Mouse (Mus musculus) testis, adult 2 months (tissue): ENCODE measurements at regions not wholly inside any gene's neighbourhood (a gene's known extent, or its start where the extent isn't known, plus 50 kb on each side); places are given as distances from the start of the nearest gene placed in this dataset.

Experiments
- H3K27ac ChIP-seq: fragments of 200-500 bp; 2 replicates; pipeline ENCODE4 v1.5.1; 2012; ENCODE audit warnings: low read depth, low read length; ENCODE audit not compliant: control insufficient read depth, insufficient read depth
- H3K27me3 ChIP-seq: fragments of 200-500 bp; 2 replicates; pipeline ENCODE4 v1.6.1; 2012; ENCODE audit warnings: mild to moderate bottlenecking, low read length, moderate library complexity; ENCODE audit not compliant: control insufficient read depth, insufficient read depth
- H3K36me3 ChIP-seq: fragments of 200-500 bp; 2 replicates; pipeline ENCODE4 v1.6.1; 2012; ENCODE audit warnings: mild to moderate bottlenecking, low read length; ENCODE audit not compliant: control insufficient read depth, insufficient read depth
- H3K4me1 ChIP-seq: fragments of 200-500 bp; 2 replicates; pipeline ENCODE4 v1.6.1; 2012; ENCODE audit warnings: low read length; ENCODE audit not compliant: control insufficient read depth, insufficient read depth
- H3K4me3 ChIP-seq: fragments of 200-500 bp; 2 replicates; pipeline ENCODE4 v1.5.1; 2012; ENCODE audit warnings: low read depth, mild to moderate bottlenecking, low read length, moderate library complexity, mixed read lengths; ENCODE audit not compliant: control insufficient read depth
- CTCF ChIP-seq: fragments of 200-500 bp; IDR thresholded peaks from 2 replicates; pipeline ENCODE4 v1.5.1; 2012; ENCODE audit warnings: low read depth, mild to moderate bottlenecking, inconsistent platforms, low read length, moderate library complexity; ENCODE audit not compliant: control insufficient read depth, insufficient read depth, insufficient replicate concordance
- POLR2A ChIP-seq: fragments of 200-500 bp; IDR thresholded peaks from 2 replicates; pipeline ENCODE4 v1.6.1; 2012; ENCODE audit warnings: low read depth, mild to moderate bottlenecking, inconsistent platforms, low read length, moderate library complexity; ENCODE audit not compliant: control insufficient read depth

GRCm38 (mm10) chr6:147416592-147416991 lies 59.0 kb upstream of the Ccdc91 start:
- no peaks in the 10 kb centered on the region for H3K36me3 ChIP-seq
- no peak for TF ChIP-seq POLR2A
- TF ChIP-seq CTCF = no peak

DNA sequence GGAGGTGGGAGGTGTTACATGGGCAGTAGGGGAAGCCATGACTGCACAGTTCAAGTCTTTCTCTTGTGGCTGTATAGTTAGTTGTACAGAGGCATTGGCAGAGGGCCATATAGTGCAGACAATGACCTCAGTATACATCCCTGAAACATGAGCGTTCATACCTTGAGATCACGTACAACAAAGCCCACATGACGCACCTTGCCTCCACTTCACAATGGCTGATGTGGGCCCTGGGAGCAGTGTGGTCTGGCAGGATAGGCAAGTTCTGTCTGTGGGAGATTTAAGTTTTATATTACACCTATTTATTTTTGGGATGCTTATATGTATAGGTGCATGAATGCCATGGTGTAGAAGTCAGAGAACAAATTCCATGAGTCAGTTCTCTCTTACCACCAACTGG lies 61.9 kb upstream of the Ccdc91 start:
- Histone ChIP-seq H3K27ac (no peak overlapping the region), H3K4me3 (no peak overlapping the region), H3K4me1 (no peaks in the 10 kb centered on the region), H3K27me3 (no peaks in the 10 kb centered on the region), H3K36me3 (no peaks in the 10 kb centered on the region)
- TF ChIP-seq CTCF (no peak), POLR2A (no peak)

More at GRCm38 (mm10) chr6:147416592-147416991, 59.0 kb upstream of the Ccdc91 start:
- no peak overlapping the region for H3K4me3 ChIP-seq
- no peaks in the 10 kb centered on the region for H3K27me3 ChIP-seq
- H3K4me1 ChIP-seq = no peaks in the 10 kb centered on the region
- no peak overlapping the region for H3K27ac ChIP-seq

DNA sequence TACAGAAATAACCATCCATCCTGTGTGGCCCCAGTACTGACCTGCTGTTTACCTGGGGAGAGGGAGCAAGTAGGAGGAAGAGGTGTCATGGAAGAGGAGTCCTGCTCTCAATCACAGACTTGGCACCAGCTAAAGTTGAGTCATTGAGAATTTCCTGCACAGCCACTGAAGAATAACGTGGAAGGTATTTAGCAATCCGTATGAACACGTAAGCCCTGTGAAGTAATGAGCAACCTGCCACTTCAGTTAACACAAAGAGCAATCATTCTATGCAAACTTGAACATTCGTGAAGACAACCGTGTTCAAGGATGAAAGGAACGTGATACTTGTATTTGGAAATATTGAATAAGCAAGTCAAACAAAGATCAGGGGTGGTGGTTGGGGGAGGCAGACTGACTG lies 77.6 kb upstream of the Ccdc91 start:
- Histone ChIP-seq H3K27me3 (no peaks in the 10 kb centered on the region), H3K4me1 (no peaks in the 10 kb centered on the region), H3K36me3 (no peaks in the 10 kb centered on the region), H3K4me3 (no peak overlapping the region), H3K27ac (no peak overlapping the region)
- no peak for TF ChIP-seq POLR2A
- TF ChIP-seq CTCF = no peak

DNA sequence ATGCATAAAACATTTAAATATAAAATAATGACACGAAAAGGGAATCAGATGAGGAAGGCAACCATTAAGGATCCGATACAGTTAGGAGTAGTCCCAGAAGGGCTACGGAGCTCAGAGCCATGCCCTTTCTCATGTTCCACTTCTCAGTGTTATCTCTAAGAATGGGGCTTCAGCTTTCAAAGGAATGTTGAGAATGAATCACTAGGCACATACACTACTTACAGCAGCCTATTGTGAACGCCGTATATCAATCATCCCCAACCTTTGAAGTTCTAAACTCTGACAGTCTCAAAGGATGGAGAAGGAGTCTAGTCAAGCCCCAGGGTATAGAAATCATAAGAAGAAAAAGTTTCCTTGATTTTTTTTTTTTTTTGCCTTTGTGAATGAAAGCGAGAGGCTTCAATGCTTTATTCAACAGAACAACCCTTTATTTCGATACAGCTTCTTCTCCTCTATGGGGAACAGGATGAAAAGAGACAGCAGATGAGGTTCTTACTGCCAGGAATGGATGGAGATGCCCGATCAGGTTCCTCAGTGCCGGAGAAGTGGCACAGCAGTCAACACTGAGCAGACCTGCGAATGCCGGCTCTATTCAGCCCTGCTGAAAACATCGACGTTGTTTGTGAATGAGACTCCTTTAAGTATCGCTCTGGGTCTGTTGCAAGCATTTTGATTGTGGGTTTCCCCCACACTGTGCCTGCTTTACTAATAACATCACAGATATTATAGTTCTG lies 84.0 kb upstream of the Ccdc91 start:
- no peaks in the 10 kb centered on the region for H3K27me3 ChIP-seq
- H3K36me3 ChIP-seq = no peaks in the 10 kb centered on the region
- no peak overlapping the region for H3K27ac ChIP-seq
- no peaks in the 10 kb centered on the region for H3K4me1 ChIP-seq
- TF ChIP-seq CTCF (no peak), POLR2A (no peak)
- H3K4me3 ChIP-seq = no peak overlapping the region

- no peak overlapping the region for H3K4me3 ChIP-seq
- no peaks in the 10 kb centered on the region for H3K36me3 ChIP-seq
- H3K27me3 ChIP-seq = no peaks in the 10 kb centered on the region
- no peak overlapping the region for H3K27ac ChIP-seq
- no peak for TF ChIP-seq POLR2A
- no peak for TF ChIP-seq CTCF
- no peaks in the 10 kb centered on the region for H3K4me1 ChIP-seq
Measured at GRCm38 (mm10) chr6:147390499-147390898, 85.1 kb upstream of the Ccdc91 start.

DNA sequence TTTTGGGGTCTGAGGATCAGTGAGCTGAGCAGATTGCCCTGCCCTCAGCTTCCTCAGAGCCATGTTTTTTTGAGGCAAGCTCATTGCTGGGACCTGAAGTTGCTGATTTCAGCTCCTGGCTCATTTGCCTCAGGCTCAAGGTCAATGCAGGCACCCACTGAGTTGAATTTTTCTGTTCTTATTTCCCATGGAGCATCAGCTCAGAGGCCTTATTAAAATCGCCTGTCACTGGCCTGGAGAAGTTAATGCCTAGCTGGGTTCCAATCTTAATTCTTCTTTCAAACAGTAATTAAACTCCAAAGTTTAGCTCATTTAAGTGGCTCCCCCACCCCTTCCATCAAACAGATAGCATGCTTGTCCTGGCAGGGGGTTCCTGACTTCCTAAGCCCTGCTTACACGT lies 86.9 kb upstream of the Ccdc91 start:
- Histone ChIP-seq H3K27ac (no peak overlapping the region), H3K36me3 (no peaks in the 10 kb centered on the region), H3K27me3 (no peaks in the 10 kb centered on the region), H3K4me3 (peak overlapping the region; percentile 72; the same call in 1 of the 2 replicates), H3K4me1 (no peaks in the 10 kb centered on the region)
- TF ChIP-seq POLR2A (no peak), CTCF (no peak)

DNA sequence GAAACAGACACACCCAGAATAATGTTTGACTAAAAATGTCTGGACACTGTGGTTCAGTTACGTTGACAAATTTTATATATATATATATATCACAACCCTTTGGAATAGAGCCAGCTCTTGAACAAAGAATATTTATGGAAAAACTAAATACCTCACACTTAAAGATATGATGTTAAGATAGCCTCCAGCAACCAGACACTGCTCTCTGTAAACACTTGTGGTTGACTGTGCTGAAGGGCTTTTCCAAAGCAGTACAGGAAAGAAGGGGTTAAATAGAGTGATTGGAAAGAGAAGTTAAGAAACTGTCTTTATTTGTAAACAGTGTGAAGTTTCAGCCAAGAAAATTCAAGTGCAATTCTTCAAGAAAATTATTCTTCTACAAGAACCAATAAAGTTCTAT lies 90.0 kb upstream of the Ccdc91 start:
- Histone ChIP-seq H3K27me3 (no peaks in the 10 kb centered on the region), H3K4me1 (no peaks in the 10 kb centered on the region), H3K4me3 (no peak overlapping the region), H3K27ac (no peak overlapping the region), H3K36me3 (no peaks in the 10 kb centered on the region)
- TF ChIP-seq CTCF (no peak), POLR2A (no peak)
